Mouse (Mus musculus): ENCODE data around the gene Cnot6l. TPM values are rescaled to one million over a fixed set of nuclear protein-coding genes. Genes with fewer than 3 reads are reported as not detected.

Cnot6l gene
- polyA plus RNA-seq, 1 experiment, result 11.9 TPM

DNA sequence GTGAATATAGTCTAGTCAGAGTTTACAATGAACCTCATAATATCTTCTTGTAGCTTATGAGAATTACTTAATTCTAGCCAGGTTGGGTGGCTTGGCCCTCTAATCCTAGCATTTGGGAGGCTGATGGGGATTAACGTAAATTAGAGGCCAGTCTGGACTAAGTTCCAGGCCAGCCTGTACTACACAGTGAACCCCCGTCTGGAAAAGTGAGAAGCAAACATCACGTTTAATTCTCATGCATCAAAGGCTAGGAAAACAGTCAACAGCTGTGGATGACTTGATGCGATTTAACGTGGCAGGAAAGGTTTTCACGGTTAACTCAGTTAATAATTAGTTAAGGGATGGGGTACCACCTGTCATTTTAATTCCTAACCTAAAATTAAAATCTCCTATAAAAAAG lies 34.3 kb upstream of the Cnot6l start:
- TF ChIP-seq CTCF (IDR thresholded peaks at IDR 0.05; ENCODE audit: control insufficient read depth, insufficient read depth, low read length) (no peak), POLR2A (IDR thresholded peaks at IDR 0.05; ENCODE audit: borderline replicate concordance, control insufficient read depth, low read depth, low read length) (no peak)
- H3K4me1 ChIP-seq (ENCODE audit: control insufficient read depth, insufficient read depth, low read length), result no peaks in the 10 kb centered on the region
- 90% methylated on average over 6 of the region's 6 CpGs for WGBS

DNA sequence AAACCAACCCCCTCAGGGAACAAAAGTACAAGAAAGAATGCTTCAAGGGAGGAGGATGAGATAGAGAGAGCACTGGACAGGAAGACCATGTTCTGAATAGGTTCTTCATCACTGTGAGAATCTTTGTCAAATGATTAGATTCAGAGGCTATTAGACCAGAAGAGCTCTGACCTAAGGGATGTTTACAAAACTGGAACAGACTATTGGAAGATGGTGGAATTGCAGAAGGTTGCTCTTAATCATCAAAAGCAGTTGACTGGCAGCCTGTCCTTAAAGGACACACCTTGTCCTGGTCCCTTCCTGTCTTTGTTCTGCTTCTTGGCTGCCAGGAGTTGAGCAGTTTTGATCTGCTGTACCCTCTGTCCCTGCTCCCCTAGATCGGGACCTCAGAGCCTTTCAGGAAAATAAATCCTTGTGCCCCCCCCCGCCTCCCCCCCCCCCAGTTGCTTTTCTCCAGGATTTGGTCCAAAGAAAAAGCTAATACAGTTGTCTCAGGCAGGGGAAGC lies 32.6 kb upstream of the Cnot6l start:
- 63% methylated on average over 2 of the region's 2 CpGs for WGBS

More for the DNA sequence above, 34.3 kb upstream of the Cnot6l start:
- H3K4me3 ChIP-seq (replicated peaks; ENCODE audit: control insufficient read depth, low read depth, low read length), result no peak overlapping the region
- no peak overlapping the region for H3K27ac ChIP-seq (ENCODE audit: control insufficient read depth, insufficient read depth, low read depth, low read length, poor library complexity)

DNA sequence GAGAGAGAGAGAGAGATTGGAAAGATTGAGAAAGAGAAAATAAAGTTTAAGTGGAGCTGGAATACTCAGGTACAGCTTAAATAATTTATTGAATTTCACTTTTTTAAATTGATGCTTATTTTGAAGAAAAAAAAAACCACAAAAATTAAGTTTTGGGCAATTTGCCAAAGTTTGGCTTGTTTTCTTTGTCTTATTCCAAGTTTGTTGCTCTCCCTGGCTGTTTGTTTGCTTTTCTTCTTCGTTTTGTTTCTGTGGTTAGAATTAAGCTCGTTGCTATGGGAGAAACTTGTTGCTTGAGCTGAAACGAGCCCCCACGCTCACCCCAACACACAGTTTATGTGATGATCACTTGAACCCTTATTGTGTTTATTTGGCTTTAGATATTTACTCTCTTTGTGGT lies 27.3 kb upstream of the Cnot6l start:
- TF ChIP-seq POLR2A (IDR thresholded peaks at IDR 0.05; ENCODE audit: borderline replicate concordance, control insufficient read depth, low read depth, low read length) (no peak), CTCF (IDR thresholded peaks at IDR 0.05; ENCODE audit: control insufficient read depth, insufficient read depth, low read length) (no peak)
- no peak overlapping the region for H3K27ac ChIP-seq (ENCODE audit: control insufficient read depth, insufficient read depth, low read depth, low read length, poor library complexity)
- no peaks in the 10 kb centered on the region for H3K4me1 ChIP-seq (ENCODE audit: control insufficient read depth, insufficient read depth, low read length)
- 60% methylated on average over 4 of the region's 4 CpGs for WGBS
- no peak overlapping the region for H3K4me3 ChIP-seq (replicated peaks; ENCODE audit: control insufficient read depth, low read depth, low read length)

More for the DNA sequence above, 32.6 kb upstream of the Cnot6l start:
- Histone ChIP-seq H3K27ac (ENCODE audit: control insufficient read depth, insufficient read depth, low read depth, low read length, poor library complexity) (no peak overlapping the region), H3K4me3 (replicated peaks; ENCODE audit: control insufficient read depth, low read depth, low read length) (no peak overlapping the region), H3K4me1 (ENCODE audit: control insufficient read depth, insufficient read depth, low read length) (no peaks in the 10 kb centered on the region)
- TF ChIP-seq CTCF (IDR thresholded peaks at IDR 0.05; ENCODE audit: control insufficient read depth, insufficient read depth, low read length), result no peak
- TF ChIP-seq POLR2A (IDR thresholded peaks at IDR 0.05; ENCODE audit: borderline replicate concordance, control insufficient read depth, low read depth, low read length), result no peak

DNA sequence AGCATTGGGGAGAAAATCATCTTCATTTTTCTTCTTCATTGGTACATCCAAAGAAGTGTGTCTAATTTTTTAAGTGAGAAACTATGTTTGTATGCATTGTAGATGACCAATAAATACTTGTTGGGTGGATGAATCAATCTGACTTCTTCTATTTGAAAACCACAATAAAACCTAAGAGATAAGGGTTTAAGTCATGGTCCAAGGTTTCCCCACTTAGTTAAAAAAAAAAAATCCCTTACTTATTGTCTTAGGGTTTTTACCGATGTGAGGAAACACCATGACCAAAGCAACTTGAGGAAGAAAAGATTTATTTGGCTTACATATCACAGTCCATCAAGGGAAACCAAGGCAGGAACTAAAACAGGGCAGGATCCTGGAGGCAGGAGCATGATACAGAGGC lies 25.8 kb upstream of the Cnot6l start:
- Histone ChIP-seq H3K4me3 (replicated peaks; ENCODE audit: control insufficient read depth, low read depth, low read length) (no peak overlapping the region), H3K27ac (ENCODE audit: control insufficient read depth, insufficient read depth, low read depth, low read length, poor library complexity) (no peak overlapping the region), H3K4me1 (ENCODE audit: control insufficient read depth, insufficient read depth, low read length) (no peaks in the 10 kb centered on the region)
- 72% methylated on average over 1 of the region's 1 CpGs for WGBS
- TF ChIP-seq POLR2A (IDR thresholded peaks at IDR 0.05; ENCODE audit: borderline replicate concordance, control insufficient read depth, low read depth, low read length) (no peak), CTCF (IDR thresholded peaks at IDR 0.05; ENCODE audit: control insufficient read depth, insufficient read depth, low read length) (no peak)

DNA sequence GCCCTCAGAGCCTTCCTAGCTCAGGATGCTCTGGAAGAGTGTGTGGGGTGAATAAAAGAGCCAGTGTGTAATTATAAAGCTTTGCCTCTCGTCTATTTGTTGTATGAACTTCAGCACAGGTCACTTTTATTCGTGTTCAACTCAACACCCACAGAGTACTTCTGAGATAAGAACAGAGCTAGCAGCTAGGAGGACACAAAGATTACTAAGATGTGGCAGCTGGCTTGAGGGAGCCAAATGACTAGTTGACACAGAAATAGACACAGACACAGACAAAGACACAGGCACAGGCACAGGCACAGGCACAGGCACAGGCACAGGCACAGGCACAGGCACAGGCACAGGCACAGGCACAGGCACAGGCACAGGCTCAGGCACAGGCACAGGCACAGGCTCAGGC lies 20.0 kb upstream of the Cnot6l start:
- H3K4me1 ChIP-seq (ENCODE audit: control insufficient read depth, insufficient read depth, low read length), result no peaks in the 10 kb centered on the region
- H3K4me3 ChIP-seq (replicated peaks; ENCODE audit: control insufficient read depth, low read depth, low read length), result no peak overlapping the region
- 67% methylated on average over 2 of the region's 2 CpGs for WGBS
- TF ChIP-seq CTCF (IDR thresholded peaks at IDR 0.05; ENCODE audit: control insufficient read depth, insufficient read depth, low read length) (no peak), POLR2A (IDR thresholded peaks at IDR 0.05; ENCODE audit: borderline replicate concordance, control insufficient read depth, low read depth, low read length) (no peak)
- no peak overlapping the region for H3K27ac ChIP-seq (ENCODE audit: control insufficient read depth, insufficient read depth, low read depth, low read length, poor library complexity)

DNA sequence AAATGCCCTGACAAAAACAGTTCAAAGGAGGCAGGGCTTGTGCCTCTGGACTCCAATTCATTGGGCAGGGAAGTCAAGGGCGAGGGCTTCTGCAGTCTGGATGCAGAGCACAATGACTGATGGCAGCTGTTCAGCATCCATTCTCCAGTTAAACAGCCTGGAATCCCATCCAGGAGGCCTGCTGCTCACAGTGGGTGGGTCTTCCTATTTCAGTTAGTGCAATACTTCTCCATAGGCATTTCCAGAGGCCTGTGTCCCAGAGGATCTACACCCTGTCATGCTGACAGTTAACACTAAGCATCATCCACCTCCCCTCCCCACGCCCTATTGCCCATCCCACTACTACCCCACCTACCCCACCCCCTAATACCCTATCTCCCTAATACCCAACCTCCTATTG lies 19.2 kb upstream of the Cnot6l start:
- H3K4me1 ChIP-seq (ENCODE audit: control insufficient read depth, insufficient read depth, low read length), result no peaks in the 10 kb centered on the region
- H3K4me3 ChIP-seq (replicated peaks; ENCODE audit: control insufficient read depth, low read depth, low read length), result no peak overlapping the region
- WGBS, result 80% methylated on average over 2 of the region's 2 CpGs
- TF ChIP-seq POLR2A (IDR thresholded peaks at IDR 0.05; ENCODE audit: borderline replicate concordance, control insufficient read depth, low read depth, low read length) (no peak), CTCF (IDR thresholded peaks at IDR 0.05; ENCODE audit: control insufficient read depth, insufficient read depth, low read length) (no peak)
- no peak overlapping the region for H3K27ac ChIP-seq (ENCODE audit: control insufficient read depth, insufficient read depth, low read depth, low read length, poor library complexity)

DNA sequence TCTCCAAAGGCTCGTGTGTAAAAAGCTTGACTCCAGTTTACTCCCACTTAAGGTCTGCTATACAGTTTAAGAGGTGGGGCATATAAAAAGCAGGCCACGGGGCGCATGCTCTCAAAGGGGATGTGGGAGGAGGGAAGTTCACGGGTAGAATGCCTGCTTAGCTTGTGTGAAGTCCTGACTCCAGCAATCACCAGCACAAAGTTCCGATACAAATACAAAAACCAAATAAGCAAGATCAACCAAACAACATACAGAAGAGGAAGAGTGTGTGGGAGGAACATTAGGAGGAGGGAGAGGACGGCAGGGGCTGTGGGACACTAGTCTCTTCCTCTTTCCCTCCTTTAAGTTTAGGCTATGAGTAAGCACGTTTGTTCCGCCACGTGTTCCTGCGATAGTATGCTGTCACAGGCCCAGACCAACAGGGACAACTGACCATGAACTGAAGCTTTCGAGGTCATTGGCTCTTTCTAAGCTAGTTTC lies 12.9 kb upstream of the Cnot6l start:
- WGBS, result 14% methylated on average over 11 of the region's 11 CpGs
- Histone ChIP-seq H3K27ac (ENCODE audit: control insufficient read depth, insufficient read depth, low read depth, low read length, poor library complexity) (no peak overlapping the region), H3K4me3 (replicated peaks; ENCODE audit: control insufficient read depth, low read depth, low read length) (no peak overlapping the region), H3K4me1 (ENCODE audit: control insufficient read depth, insufficient read depth, low read length) (no peaks in the 10 kb centered on the region; the same call in 1 of the 2 replicates)
- TF ChIP-seq CTCF (IDR thresholded peaks at IDR 0.05; ENCODE audit: control insufficient read depth, insufficient read depth, low read length) (no peak), POLR2A (IDR thresholded peaks at IDR 0.05; ENCODE audit: borderline replicate concordance, control insufficient read depth, low read depth, low read length) (no peak)

DNA sequence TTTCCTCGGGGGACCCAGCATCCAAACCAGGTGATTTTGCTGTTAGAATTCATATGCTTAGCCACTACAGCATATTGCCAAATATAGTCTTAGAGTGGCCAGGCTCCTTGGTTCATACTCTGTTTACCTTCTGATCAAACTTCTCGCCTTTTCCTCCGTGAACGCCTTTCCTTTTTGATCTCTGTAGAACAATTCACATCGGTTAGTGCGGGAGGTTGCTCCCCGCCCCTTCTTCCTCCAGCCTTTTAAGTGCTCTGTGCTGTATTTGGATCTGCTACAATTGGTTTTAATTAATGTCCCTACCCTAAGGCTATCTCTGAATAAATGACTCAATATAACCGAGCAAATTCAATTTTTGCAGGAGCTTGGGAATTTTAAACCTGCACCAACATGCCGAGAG lies 12.2 kb upstream of the Cnot6l start:
- no peak overlapping the region for H3K4me3 ChIP-seq (replicated peaks; ENCODE audit: control insufficient read depth, low read depth, low read length)
- no peak for TF ChIP-seq CTCF (IDR thresholded peaks at IDR 0.05; ENCODE audit: control insufficient read depth, insufficient read depth, low read length)
- TF ChIP-seq POLR2A (IDR thresholded peaks at IDR 0.05; ENCODE audit: borderline replicate concordance, control insufficient read depth, low read depth, low read length), result no peak
- WGBS, result 76% methylated on average over 9 of the region's 9 CpGs
- H3K4me1 ChIP-seq (ENCODE audit: control insufficient read depth, insufficient read depth, low read length), result no peaks in the 10 kb centered on the region; the same call in 1 of the 2 replicates
- H3K27ac ChIP-seq (ENCODE audit: control insufficient read depth, insufficient read depth, low read depth, low read length, poor library complexity), result no peak overlapping the region

DNA sequence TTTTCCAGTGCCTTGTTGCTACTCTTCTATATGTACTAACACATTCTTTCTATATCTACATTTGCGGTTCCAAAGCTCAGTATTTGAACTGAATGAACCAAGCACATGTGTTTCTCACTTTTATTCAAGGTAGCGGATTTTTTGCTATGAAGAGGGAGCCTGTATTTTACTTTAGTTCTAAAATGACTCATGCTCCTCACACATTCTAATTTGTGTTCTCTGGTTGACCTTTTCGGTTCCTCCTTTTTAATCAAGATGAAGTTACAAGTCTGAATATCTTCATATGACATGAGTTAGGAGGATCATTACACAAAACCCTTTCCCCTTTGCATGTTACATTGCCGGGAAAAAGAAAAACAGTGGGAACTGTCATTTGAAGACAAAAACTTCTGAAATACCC lies 7.8 kb upstream of the Cnot6l start:
- Histone ChIP-seq H3K27ac (ENCODE audit: control insufficient read depth, insufficient read depth, low read depth, low read length, poor library complexity) (no peak overlapping the region), H3K4me3 (replicated peaks; ENCODE audit: control insufficient read depth, low read depth, low read length) (no peak overlapping the region), H3K4me1 (ENCODE audit: control insufficient read depth, insufficient read depth, low read length) (no peaks in the 10 kb centered on the region)
- TF ChIP-seq CTCF (IDR thresholded peaks at IDR 0.05; ENCODE audit: control insufficient read depth, insufficient read depth, low read length), result no peak
- no peak for TF ChIP-seq POLR2A (IDR thresholded peaks at IDR 0.05; ENCODE audit: borderline replicate concordance, control insufficient read depth, low read depth, low read length)
- 78% methylated on average over 4 of the region's 4 CpGs for WGBS
